Mouse (Mus musculus) spleen, postnatal 14 days (tissue): ENCODE results near the gene Slc9a1.

Experiments
- DNase-seq, 2 experiments: peaks; one replicate each; pipeline ENCODE4 v3.0.0; 2021 to 2022; ENCODE audit warnings: low spot score in 2 of 2

The Slc9a1 gene

DNA sequence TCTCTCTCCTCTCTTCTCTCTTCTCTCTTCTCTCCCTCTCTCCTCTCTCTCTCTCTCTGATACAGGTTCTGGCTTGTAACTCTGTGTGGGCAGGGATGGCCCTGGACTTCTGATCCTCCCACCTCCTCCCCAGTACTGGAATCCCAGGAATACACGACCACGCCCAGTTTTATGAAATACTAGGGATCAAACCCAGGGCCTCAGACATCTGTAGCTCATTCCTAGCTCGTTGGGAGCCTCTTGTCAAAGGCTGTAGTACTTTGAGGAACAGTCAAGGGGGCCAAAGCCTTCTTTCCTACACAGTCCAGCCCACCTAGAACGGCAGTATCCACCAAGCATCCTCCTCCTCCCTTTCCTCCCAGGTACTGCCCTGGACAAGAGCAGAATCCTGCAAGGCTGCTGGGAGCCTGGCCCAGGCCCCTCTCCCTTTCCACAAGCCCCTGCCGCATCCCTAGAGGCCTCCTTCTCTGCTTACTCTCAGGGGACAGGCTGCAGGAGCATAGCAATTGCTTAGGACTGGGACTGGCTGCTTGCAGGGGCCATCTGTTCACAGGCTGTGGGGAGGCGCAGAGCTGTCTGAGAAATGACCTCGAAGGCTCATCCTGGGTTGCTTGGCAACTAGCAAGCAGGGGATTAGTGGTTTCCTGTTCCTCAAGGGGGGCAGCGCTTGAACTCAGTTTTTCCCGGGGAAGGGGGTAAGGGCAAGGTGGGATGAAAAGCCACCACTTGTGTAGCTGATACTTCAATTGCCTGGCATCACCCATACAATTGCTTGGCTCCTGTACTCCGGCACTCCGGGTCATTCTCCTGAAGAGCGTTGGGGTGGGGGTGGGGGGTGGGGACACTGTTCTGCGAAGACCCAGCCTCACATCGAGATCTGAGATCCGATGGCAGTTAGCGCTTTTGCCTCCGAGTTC lies 70.2 kb downstream of the Slc9a1 start:
- DNase-seq: no peak

- no peak for DNase-seq
Measured at GRCm38 (mm10) chr4:133440377-133440795, 70.9 kb downstream of the Slc9a1 start.

- no peak for DNase-seq
Measured at GRCm38 (mm10) chr4:133442194-133442593, 72.7 kb downstream of the Slc9a1 start.

DNA sequence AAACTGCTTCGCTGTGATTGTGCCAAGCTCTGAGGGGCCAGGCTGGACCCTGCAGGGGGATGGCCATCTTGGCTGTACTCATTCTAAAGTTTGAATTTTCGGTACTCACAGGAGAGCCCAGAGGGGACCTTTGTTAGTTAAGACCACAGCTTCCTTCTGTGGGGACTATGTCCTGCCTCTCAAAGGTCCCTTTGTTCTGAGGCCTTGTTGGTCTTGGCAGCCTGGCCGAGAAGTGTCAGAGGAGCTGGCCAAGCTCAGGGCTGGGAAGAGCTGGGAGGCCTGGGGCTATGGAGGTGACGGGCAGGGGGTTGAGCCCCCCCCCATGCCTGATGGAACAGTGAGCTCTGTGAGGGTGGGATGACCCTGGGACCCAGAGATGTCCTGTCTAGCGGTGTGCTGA lies 73.6 kb downstream of the Slc9a1 start:
- no peak for DNase-seq

- DNase-seq: no peak
Measured at GRCm38 (mm10) chr4:133445727-133446126, 76.2 kb downstream of the Slc9a1 start.

DNA sequence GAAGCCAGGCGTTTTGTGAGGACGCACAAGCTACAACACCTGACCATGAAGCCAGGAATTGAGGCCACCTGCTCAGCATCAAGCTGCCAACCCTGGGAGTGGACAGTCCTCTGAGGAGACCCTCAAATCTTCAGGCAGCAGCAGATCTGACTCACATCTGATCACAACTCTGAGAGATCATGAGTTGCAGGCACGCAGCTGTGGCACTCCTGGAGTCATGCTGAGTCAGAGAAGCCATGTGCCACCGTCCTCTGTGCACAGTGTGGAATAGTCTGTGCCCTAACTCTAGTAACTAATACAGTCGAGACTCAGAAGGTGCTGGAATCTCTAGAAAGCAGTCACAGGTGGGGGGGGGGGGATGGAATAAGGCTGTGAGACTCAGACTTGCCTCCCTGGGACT lies 77.9 kb downstream of the Slc9a1 start:
- no peak for DNase-seq

DNA sequence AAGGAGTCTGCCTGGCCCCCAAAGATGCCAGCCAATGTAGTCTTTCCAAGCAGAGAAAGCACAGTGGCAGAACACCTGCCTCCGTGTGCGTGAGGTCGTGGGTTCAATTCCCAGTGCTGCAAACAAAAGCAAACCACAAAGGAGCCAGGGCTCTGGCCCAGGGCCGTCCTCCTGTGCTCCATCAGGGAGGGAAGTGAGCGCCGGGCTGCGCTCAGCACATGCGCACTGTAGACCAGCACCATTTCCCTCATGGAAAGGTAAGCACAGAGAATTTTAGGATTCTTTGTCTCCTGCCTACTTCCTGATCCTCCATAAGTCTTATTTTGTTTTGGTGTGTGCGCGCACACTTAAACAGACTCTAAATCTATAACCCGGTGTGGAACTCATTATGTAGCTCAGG lies 78.5 kb downstream of the Slc9a1 start:
- no peak for DNase-seq

GRCm38 (mm10) chr4:133448708-133449388 lies 79.3 kb downstream of the Slc9a1 start:
- no peak for DNase-seq

GRCm38 (mm10) chr4:133449726-133450125 lies 80.2 kb downstream of the Slc9a1 start:
- peak in 1 of 2 experiments; percentile 52 for DNase-seq

GRCm38 (mm10) chr4:133451536-133451935 lies 82.0 kb downstream of the Slc9a1 start:
- peak; percentile 66 to 85 for DNase-seq

DNA sequence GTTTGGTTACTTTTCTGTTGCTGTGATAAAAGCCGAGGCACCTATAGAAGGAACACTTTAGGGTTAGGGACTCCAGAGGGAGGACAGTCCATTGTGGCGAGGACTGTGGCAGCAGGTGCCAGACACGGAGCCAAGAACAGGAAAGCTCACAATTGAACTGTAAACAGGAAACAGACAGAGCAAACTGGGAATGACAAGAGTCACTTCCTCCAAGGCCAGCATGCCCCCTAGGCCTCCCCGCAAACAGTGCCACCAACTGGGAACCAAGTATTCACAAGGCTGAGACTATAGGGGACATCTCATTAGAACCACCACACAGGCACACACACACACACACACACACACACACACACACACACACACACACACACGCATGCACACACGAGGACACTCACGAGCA lies 82.9 kb downstream of the Slc9a1 start:
- no peak for DNase-seq

- DNase-seq: no peak
Measured at GRCm38 (mm10) chr4:133458044-133458443, 88.5 kb downstream of the Slc9a1 start.

- DNase-seq: no peak
Measured at GRCm38 (mm10) chr4:133460006-133460405, 90.5 kb downstream of the Slc9a1 start.

DNA sequence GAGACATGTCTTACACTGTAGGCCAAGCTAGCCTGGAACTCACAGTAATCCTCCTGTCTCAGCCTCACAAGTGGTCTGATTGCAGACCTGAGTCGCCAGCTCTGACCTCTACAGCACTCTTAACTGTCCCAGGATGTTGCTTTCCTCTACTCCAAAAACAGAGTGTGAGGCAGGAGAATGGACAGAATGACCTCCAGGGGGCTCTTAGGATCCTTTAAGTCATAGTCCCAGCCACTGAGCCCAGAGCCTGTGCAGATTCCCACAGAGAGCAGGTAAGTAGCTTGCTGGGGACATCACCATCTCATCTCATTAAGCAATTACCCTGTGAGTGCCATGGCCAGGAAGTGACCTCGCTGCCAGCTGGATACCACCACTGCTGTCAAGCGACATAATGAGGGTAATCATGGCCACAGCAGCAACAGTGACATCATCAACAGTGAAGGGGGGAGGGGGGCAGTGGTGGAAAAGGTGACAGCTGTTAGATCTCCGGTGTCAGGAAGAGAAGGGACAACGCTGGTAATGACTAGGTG lies 91.4 kb downstream of the Slc9a1 start:
- no peak for DNase-seq

- DNase-seq: no peak
Measured at GRCm38 (mm10) chr4:133461362-133461761, 91.9 kb downstream of the Slc9a1 start.

DNA sequence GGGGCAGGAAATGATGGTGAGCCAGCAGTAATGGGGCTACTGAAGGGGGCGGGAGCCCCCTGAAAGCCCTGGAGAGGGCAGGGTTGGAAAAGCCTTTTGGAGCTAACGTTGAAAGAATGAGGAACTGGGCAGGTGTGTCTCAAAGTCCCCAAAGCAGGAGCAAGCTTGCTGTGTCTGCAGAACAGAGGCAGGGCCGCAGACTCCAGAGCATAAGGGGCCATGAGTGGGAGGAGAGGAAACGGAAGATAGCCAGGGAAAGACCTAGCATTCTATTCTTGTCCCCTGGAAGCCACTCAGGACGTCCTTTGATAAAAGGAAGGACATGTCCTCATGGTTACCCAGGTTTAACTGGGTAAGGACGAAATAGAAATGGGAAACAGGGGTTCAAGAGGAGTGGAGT lies 93.7 kb downstream of the Slc9a1 start:
- no peak for DNase-seq

DNA sequence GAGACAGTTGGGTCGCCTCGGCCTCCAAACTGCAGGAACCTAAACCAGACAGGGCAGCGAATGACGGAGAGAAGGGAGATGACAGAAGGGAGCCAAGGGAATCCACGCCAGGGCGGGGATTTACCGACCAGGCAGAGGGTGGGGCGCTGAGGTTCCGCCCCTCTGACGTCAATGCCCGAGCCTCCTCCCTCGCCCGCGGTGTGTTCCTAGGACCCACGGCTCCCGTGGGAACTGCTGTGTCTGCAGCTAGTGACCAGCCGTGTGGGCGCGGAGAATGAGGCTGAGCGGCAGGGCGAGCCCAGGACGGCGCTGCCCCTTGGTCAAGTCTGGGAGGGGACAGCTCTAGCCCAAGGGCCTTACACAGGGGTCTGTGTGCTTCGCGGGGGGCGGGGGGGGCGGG lies 98.6 kb downstream of the Slc9a1 start:
- peak; percentile 25 to 41 for DNase-seq

- DNase-seq: no peak
Measured at GRCm38 (mm10) chr4:133469122-133469521, 99.6 kb downstream of the Slc9a1 start.

GRCm38 (mm10) chr4:133471135-133471821 lies 101.8 kb downstream of the Slc9a1 start:
- no peak for DNase-seq
